Mouse (Mus musculus): ENCODE measurements at regions not wholly inside any gene's neighbourhood (a gene's known extent, or its start where the extent isn't known, plus 50 kb on each side); places are given as distances from the start of the nearest gene placed in this dataset.
A peak's percentile ranks its signal among the peaks of the same experiment; 100 is the strongest.

DNA sequence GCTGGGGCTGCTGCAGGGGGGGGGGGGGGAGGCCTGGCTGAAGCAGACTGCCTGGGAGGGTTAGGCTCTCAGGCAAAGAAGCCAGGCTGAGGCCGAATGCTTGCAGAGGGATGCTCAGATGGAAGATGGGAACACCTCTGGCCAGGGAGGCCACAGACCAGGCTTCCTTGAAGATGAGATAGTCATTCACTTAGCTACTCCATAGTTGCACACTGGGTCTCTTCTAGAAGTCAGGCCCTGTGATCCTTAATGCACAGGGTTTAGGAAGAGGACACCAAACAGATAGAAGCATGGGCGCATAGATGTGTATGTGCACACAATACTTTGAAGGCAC lies 162.1 kb downstream of the Cyp26b1 start:
- H3K4me2 ChIP-seq (ENCODE audit: low read depth, low read length), result no peak overlapping the region; the same call in 1 of the 2 replicates
- H3K9me3 ChIP-seq (replicated peaks; ENCODE audit: control insufficient read depth, low read length), result no peaks in the 10 kb centered on the region
- 63% methylated on average over 2 of the region's 2 CpGs for WGBS
- DNase-seq (ENCODE audit: low spot score), result no peak
- no peak; the same call in 1 of the 2 replicates for ATAC-seq (replicated peaks; ENCODE audit: insufficient number of reproducible peaks, low FRiP score, low TSS enrichment, low read depth)
- no peaks in the 10 kb centered on the region for H3K27me3 ChIP-seq (ENCODE audit: control insufficient read depth, insufficient read depth, low read length)
- H3K36me3 ChIP-seq (replicated peaks; ENCODE audit: control insufficient read depth, insufficient read depth, low read depth, low read length), result no peaks in the 10 kb centered on the region
- peaks cover 4% of the 10 kb centered on the region; the same call in 1 of the 2 replicates for H3K4me1 ChIP-seq (ENCODE audit: control insufficient read depth, insufficient read depth, low read length)
- peak overlapping the region; percentile 87 for H3K27ac ChIP-seq (replicated peaks; ENCODE audit: low read depth, low read length)
- H3K4me3 ChIP-seq (ENCODE audit: low read depth, low read length), result no peak overlapping the region
- peak overlapping the region; percentile 53 for H3K9ac ChIP-seq (replicated peaks; ENCODE audit: low read length)

DNA sequence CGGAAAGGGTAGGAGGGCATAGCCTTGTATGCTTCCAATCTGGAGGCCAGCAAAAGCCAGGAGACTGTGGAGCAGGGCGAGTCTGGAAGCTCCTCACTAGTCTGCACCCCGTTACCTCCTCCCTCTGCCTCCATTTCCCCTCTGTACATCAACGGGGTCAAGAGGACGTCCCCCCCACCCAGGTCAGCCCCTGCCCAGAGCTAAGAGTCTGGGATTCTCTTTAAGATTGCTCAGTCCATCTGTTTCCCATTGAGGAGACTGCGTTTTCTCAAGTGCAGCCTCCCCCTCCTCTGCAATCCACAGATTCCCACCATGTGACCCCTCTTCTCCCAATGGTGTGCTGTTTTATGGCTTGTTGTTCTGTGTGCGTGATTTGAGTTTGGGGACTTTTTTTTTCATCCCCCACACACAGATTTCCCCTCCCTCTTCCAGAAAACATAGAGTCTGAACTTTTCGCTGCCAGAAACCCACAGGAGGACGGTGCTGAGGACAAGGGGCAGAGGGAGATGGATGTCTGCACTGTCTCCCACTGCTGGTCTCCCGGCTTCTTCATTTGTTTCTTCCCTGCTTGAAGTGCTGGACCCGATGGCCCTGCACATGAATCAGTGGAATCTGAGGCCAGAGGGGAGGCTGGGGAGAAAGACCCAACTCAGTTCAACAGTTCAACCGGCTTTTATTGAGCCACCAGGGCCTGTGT lies 162.6 kb downstream of the Cyp26b1 start:
- Histone ChIP-seq H3K27me3 (ENCODE audit: control insufficient read depth, insufficient read depth, low read length) (no peaks in the 10 kb centered on the region), H3K27ac (replicated peaks; ENCODE audit: low read depth, low read length) (peak overlapping the region; percentile 87), H3K4me1 (ENCODE audit: control insufficient read depth, insufficient read depth, low read length) (peaks cover 4% of the 10 kb centered on the region; the same call in 1 of the 2 replicates), H3K9me3 (replicated peaks; ENCODE audit: control insufficient read depth, low read length) (no peaks in the 10 kb centered on the region), H3K4me3 (ENCODE audit: low read depth, low read length) (no peak overlapping the region), H3K4me2 (ENCODE audit: low read depth, low read length) (no peak overlapping the region; the same call in 1 of the 2 replicates), H3K36me3 (replicated peaks; ENCODE audit: control insufficient read depth, insufficient read depth, low read depth, low read length) (no peaks in the 10 kb centered on the region), H3K9ac (replicated peaks; ENCODE audit: low read length) (peak overlapping the region; percentile 53)
- DNase-seq (ENCODE audit: low spot score) (peak; percentile 88), ATAC-seq (replicated peaks; ENCODE audit: insufficient number of reproducible peaks, low FRiP score, low TSS enrichment, low read depth) (peak; percentile 79)
- 19% methylated on average over 12 of the region's 12 CpGs for WGBS

DNA sequence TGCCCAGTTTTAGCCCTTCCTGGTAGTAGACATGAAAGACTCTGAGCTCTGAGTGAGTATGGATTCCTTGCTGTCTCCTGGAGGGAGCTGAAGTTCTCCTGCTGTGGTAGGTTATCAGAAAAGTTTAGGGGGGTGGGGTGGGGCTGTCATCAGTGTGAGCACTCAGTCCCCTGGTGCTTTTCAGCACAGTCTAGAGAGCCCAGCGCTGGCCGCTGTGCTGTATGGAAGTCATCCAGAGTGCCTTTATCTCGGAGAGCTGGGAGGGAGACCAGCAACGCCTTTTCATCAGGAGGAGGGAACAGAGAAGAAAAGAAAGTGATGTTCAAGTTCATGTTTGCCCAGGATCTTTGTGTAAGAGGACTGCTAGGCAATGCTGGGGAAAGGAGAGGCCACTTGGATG lies 163.6 kb downstream of the Cyp26b1 start:
- Histone ChIP-seq H3K27me3 (ENCODE audit: control insufficient read depth, insufficient read depth, low read length) (no peaks in the 10 kb centered on the region), H3K4me3 (ENCODE audit: low read depth, low read length) (no peak overlapping the region), H3K9ac (replicated peaks; ENCODE audit: low read length) (no peak overlapping the region), H3K9me3 (replicated peaks; ENCODE audit: control insufficient read depth, low read length) (no peaks in the 10 kb centered on the region), H3K36me3 (replicated peaks; ENCODE audit: control insufficient read depth, insufficient read depth, low read depth, low read length) (no peaks in the 10 kb centered on the region), H3K27ac (replicated peaks; ENCODE audit: low read depth, low read length) (no peak overlapping the region), H3K4me1 (ENCODE audit: control insufficient read depth, insufficient read depth, low read length) (peaks cover 4% of the 10 kb centered on the region; the same call in 1 of the 2 replicates), H3K4me2 (ENCODE audit: low read depth, low read length) (no peak overlapping the region)
- WGBS, result 67% methylated on average over 4 of the region's 4 CpGs
- ATAC-seq (replicated peaks; ENCODE audit: insufficient number of reproducible peaks, low FRiP score, low TSS enrichment, low read depth) (no peak), DNase-seq (ENCODE audit: low spot score) (no peak)

DNA sequence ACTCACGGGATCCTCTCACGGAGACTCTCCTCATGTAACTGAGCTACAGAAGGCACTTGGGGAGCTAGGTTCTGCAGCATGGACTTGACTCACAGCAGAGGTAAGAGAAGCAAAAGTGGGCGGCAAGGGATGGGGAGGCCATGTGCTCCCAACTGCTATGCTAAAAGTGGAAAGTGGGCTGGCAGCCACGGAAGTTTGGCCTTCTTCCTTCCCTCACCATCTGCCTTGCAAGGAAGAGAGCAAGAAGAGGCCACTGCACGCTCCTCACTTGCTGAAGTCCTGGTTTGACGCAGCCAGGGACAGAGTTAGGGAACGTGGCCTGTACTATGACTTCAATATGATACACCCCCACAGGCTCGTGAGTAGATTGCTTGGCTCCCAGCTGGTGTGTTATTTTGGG lies 164.5 kb downstream of the Cyp26b1 start:
- no peak overlapping the region for H3K27ac ChIP-seq (replicated peaks; ENCODE audit: low read depth, low read length)
- H3K9me3 ChIP-seq (replicated peaks; ENCODE audit: control insufficient read depth, low read length), result no peaks in the 10 kb centered on the region
- no peaks in the 10 kb centered on the region for H3K36me3 ChIP-seq (replicated peaks; ENCODE audit: control insufficient read depth, insufficient read depth, low read depth, low read length)
- no peak overlapping the region for H3K4me3 ChIP-seq (ENCODE audit: low read depth, low read length)
- no peak overlapping the region for H3K9ac ChIP-seq (replicated peaks; ENCODE audit: low read length)
- 91% methylated on average over 8 of the region's 8 CpGs for WGBS
- DNase-seq (ENCODE audit: low spot score) (no peak), ATAC-seq (replicated peaks; ENCODE audit: insufficient number of reproducible peaks, low FRiP score, low TSS enrichment, low read depth) (no peak)
- H3K27me3 ChIP-seq (ENCODE audit: control insufficient read depth, insufficient read depth, low read length), result no peaks in the 10 kb centered on the region
- peaks cover 4% of the 10 kb centered on the region; the same call in 1 of the 2 replicates for H3K4me1 ChIP-seq (ENCODE audit: control insufficient read depth, insufficient read depth, low read length)
- H3K4me2 ChIP-seq (ENCODE audit: low read depth, low read length), result no peak overlapping the region

DNA sequence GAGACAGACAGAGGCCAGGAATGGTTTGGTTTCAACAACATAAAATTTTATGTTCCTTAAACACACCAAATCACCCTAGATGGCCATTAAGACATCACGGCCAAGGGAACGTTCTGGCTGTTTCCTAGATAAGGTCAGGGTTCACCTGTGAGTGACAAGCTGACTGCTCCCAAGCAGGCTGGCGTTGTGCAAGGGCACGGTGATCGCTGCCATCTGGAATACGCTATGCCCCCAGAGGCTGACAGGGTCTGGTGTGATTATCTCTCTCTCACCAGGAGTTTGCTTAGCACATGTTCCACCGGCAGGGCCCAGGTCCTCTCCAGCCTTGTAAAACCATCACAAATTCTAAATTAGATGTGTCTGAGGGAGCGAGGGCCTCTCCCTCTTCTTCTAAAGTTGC lies 167.0 kb downstream of the Cyp26b1 start:
- Histone ChIP-seq H3K36me3 (replicated peaks; ENCODE audit: control insufficient read depth, insufficient read depth, low read depth, low read length) (no peaks in the 10 kb centered on the region), H3K4me2 (ENCODE audit: low read depth, low read length) (no peak overlapping the region), H3K4me1 (ENCODE audit: control insufficient read depth, insufficient read depth, low read length) (peaks cover 2% of the 10 kb centered on the region), H3K9me3 (replicated peaks; ENCODE audit: control insufficient read depth, low read length) (no peaks in the 10 kb centered on the region), H3K27me3 (ENCODE audit: control insufficient read depth, insufficient read depth, low read length) (no peaks in the 10 kb centered on the region), H3K9ac (replicated peaks; ENCODE audit: low read length) (no peak overlapping the region), H3K27ac (replicated peaks; ENCODE audit: low read depth, low read length) (no peak overlapping the region), H3K4me3 (ENCODE audit: low read depth, low read length) (no peak overlapping the region)
- ATAC-seq (replicated peaks; ENCODE audit: insufficient number of reproducible peaks, low FRiP score, low TSS enrichment, low read depth) (no peak), DNase-seq (ENCODE audit: low spot score) (no peak)
- 51% methylated on average over 8 of the region's 8 CpGs for WGBS

DNA sequence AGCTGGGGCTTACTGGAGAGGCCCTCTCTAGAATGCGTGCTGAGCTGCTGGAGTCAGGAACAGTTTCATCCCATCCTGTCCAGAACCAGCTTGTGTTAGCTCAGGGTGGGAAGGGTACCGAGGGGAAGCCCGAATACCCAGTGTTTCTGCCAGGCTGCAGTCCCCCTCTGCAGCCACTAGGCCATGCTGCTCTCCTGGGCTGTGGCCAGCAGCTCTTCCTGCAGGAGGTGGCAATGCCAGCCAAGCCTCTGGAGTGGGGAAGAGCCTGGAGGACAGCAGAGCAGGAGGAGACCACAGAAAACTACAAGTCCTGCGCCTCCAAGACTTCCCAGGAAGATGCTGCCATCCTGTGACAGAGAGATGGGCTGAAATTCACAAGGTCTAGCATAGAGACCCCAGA lies 167.9 kb downstream of the Cyp26b1 start:
- no peak for ATAC-seq (replicated peaks; ENCODE audit: insufficient number of reproducible peaks, low FRiP score, low TSS enrichment, low read depth)
- Histone ChIP-seq H3K27me3 (ENCODE audit: control insufficient read depth, insufficient read depth, low read length) (no peaks in the 10 kb centered on the region), H3K36me3 (replicated peaks; ENCODE audit: control insufficient read depth, insufficient read depth, low read depth, low read length) (no peaks in the 10 kb centered on the region), H3K4me2 (ENCODE audit: low read depth, low read length) (no peak overlapping the region), H3K9ac (replicated peaks; ENCODE audit: low read length) (no peak overlapping the region), H3K9me3 (replicated peaks; ENCODE audit: control insufficient read depth, low read length) (no peaks in the 10 kb centered on the region), H3K27ac (replicated peaks; ENCODE audit: low read depth, low read length) (no peak overlapping the region), H3K4me3 (ENCODE audit: low read depth, low read length) (no peak overlapping the region), H3K4me1 (ENCODE audit: control insufficient read depth, insufficient read depth, low read length) (peaks cover 2% of the 10 kb centered on the region; the same call in 1 of the 2 replicates)
- peak; percentile 59 for DNase-seq (ENCODE audit: low spot score)
- WGBS, result 43% methylated on average over 4 of the region's 4 CpGs

DNA sequence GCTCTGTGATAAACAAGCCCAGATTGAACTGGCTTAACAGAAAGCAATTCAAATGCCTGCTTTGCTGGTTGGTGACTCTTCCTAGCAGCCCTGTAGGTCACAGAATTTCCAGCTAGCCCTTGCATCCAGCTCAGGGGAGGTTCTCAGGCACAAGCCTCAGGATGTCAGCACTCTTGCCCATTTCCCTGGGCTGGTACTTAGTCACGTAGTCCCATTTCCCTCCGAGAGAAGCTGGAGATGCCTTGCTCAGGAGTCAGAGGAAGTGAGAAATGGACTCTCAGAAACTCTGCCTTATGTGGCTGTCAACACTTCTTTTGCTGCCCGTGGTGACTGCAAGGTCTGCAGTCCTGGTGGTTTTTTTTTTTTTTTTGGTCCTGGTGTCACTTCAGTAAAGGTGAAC lies 170.8 kb downstream of the Cyp26b1 start:
- H3K9ac ChIP-seq (replicated peaks; ENCODE audit: low read length), result no peak overlapping the region
- H3K4me3 ChIP-seq (ENCODE audit: low read depth, low read length), result no peak overlapping the region
- DNase-seq (ENCODE audit: low spot score), result no peak
- H3K27me3 ChIP-seq (ENCODE audit: control insufficient read depth, insufficient read depth, low read length), result no peaks in the 10 kb centered on the region
- no peak overlapping the region for H3K4me2 ChIP-seq (ENCODE audit: low read depth, low read length)
- ATAC-seq (replicated peaks; ENCODE audit: insufficient number of reproducible peaks, low FRiP score, low TSS enrichment, low read depth), result no peak
- H3K9me3 ChIP-seq (replicated peaks; ENCODE audit: control insufficient read depth, low read length), result no peaks in the 10 kb centered on the region
- WGBS, result 50% methylated on average over 3 of the region's 3 CpGs
- no peak overlapping the region for H3K27ac ChIP-seq (replicated peaks; ENCODE audit: low read depth, low read length)
- peaks cover 2% of the 10 kb centered on the region; the same call in 1 of the 2 replicates for H3K4me1 ChIP-seq (ENCODE audit: control insufficient read depth, insufficient read depth, low read length)
- no peaks in the 10 kb centered on the region for H3K36me3 ChIP-seq (replicated peaks; ENCODE audit: control insufficient read depth, insufficient read depth, low read depth, low read length)

DNA sequence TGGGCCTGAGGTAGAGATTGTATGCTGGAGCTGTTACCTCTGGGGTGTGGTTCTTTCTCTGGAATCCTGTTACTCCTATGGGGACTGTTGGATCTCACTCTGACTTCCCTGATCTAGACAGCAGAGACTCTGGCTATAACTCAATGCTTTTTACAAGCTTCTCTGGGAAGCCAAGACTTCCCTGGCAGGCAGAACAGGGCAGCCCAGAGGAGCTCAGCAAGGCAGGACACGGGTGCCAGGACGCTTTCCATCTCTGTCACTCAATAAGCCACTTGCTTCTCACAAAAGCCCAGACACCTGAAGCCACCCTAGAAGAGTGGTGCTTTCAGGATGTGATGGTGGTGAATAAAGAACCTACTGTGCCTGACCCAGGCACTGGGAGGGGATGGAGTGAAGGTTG lies 174.0 kb downstream of the Cyp26b1 start:
- Histone ChIP-seq H3K27ac (replicated peaks; ENCODE audit: low read depth, low read length) (no peak overlapping the region), H3K4me1 (ENCODE audit: control insufficient read depth, insufficient read depth, low read length) (peaks cover 2% of the 10 kb centered on the region; the same call in 1 of the 2 replicates), H3K4me3 (ENCODE audit: low read depth, low read length) (no peak overlapping the region), H3K4me2 (ENCODE audit: low read depth, low read length) (no peak overlapping the region), H3K36me3 (replicated peaks; ENCODE audit: control insufficient read depth, insufficient read depth, low read depth, low read length) (no peaks in the 10 kb centered on the region), H3K9me3 (replicated peaks; ENCODE audit: control insufficient read depth, low read length) (no peaks in the 10 kb centered on the region), H3K27me3 (ENCODE audit: control insufficient read depth, insufficient read depth, low read length) (no peaks in the 10 kb centered on the region), H3K9ac (replicated peaks; ENCODE audit: low read length) (no peak overlapping the region)
- ATAC-seq (replicated peaks; ENCODE audit: insufficient number of reproducible peaks, low FRiP score, low TSS enrichment, low read depth) (no peak), DNase-seq (ENCODE audit: low spot score) (no peak)
- WGBS, result 79% methylated on average over 2 of the region's 2 CpGs
